ENCODE assay signal across 9 mouse cellular contexts in genomic region chr11:63969205-63969910, GRCm38 (mm10). TPM values are rescaled to one million over a fixed set of nuclear protein-coding genes. Genes with fewer than 3 reads are reported as not detected.
A peak's percentile ranks its signal among the peaks of the same experiment; 100 is the strongest.
DNase-seq lines count a peak whose midpoint lies in the region; ATAC-seq and TF ChIP-seq lines count a peak whose summit lies in the region.
"Had no signal": no experiment of that assay in that cellular context is flagged by ENCODE, and none has a peak within 500 bp of the region (broad histone marks: within the 10 kb centered on the region; RNA-seq: fewer than 3 reads in every experiment).

No protein-coding gene starts in this region.

- no peaks in the 10 kb centered on the region for H3K27me3 ChIP-seq in hindbrain, postnatal 0 days (ENCODE audit: insufficient read depth, low read length)
- H3K27me3 ChIP-seq: embryonic facial prominence, embryonic 15.5 days had no signal

- no peak overlapping the region for H3K4me2 ChIP-seq in hindbrain, postnatal 0 days (ENCODE audit: low read depth, low read length)
- H3K4me2 ChIP-seq: embryonic facial prominence, embryonic 15.5 days had no signal

- TF ChIP-seq CTCF in hindbrain, postnatal 0 days (IDR thresholded peaks at IDR 0.05; ENCODE audit: low read depth), result no peak

- WGBS in hindbrain, postnatal 0 days, result 35% methylated on average over 11 of the region's 11 CpGs

- H3K36me3 ChIP-seq in hindbrain, postnatal 0 days (ENCODE audit: insufficient read depth, low read length), result no peaks in the 10 kb centered on the region; the same call in 1 of the 2 replicates

- H3K27ac ChIP-seq in hindbrain, postnatal 0 days, result no peak overlapping the region; the same call in 1 of the 2 replicates
- H3K27ac ChIP-seq: embryonic facial prominence, embryonic 15.5 days had no signal

- peak; percentile 39; the same call in 1 of the 2 replicates for ATAC-seq in hindbrain, postnatal 0 days
- ATAC-seq in megakaryocyte-erythroid progenitor cell, adult 5-6 weeks (replicated peaks; ENCODE audit: low FRiP score, low TSS enrichment, poor library complexity, severe bottlenecking), result peak; percentile 65
- ATAC-seq: intestine, embryonic 16.5 days had no signal

- no peak overlapping the region for H3K4me3 ChIP-seq in hindbrain, postnatal 0 days (ENCODE audit: low read length)
- H3K4me3 ChIP-seq: embryonic facial prominence, embryonic 15.5 days had no signal

- peak; percentile 9 for DNase-seq in 416B (ENCODE audit: low read depth)
- DNase-seq in adipocyte (ENCODE audit: low spot score), result peak; percentile 66
- peak; percentile 58 for DNase-seq in hindbrain, postnatal 0 days (ENCODE audit: low spot score)
- DNase-seq in gastrocnemius, postnatal 10 days, result no peak
- DNase-seq in thymus, adult 18-20 months, result no peak
- DNase-seq in cerebellum, postnatal 4 days (ENCODE audit: low spot score in 2 of 2), result no peak

- 0 out of 2 replicates have a peak, but pooled peaks cover 3% of the 10 kb centered on the region for H3K4me1 ChIP-seq in hindbrain, postnatal 0 days (ENCODE audit: insufficient read depth, low read length)

- H3K9me3 ChIP-seq in hindbrain, postnatal 0 days (ENCODE audit: low read length), result no peaks in the 10 kb centered on the region
- H3K9me3 ChIP-seq: embryonic facial prominence, embryonic 15.5 days had no signal

- no peak overlapping the region for H3K9ac ChIP-seq in hindbrain, postnatal 0 days (replicated peaks; ENCODE audit: low read length)
- H3K9ac ChIP-seq: embryonic facial prominence, embryonic 15.5 days had no signal

RNA-seq across cellular contexts. Expression of gene Hs3st3b1, which starts 47.3 kb away (rescaled TPM):
- total RNA-seq in hindbrain, postnatal 0 days (2014; rRNA removed), result 12.4 and 13.3 TPM in 2 replicates
- polyA plus RNA-seq in hindbrain, postnatal 0 days (2015; fragmentation: Nextera tagmentation; extraction: Ambion mirVana), result 2.6 and 2.8 TPM in 2 replicates
- total RNA-seq in megakaryocyte-erythroid progenitor cell, adult 5-6 weeks (2014; fragmentation: Nextera tagmentation), result 0.22 TPM in 1 of 2 replicates, not detected in the other
- total RNA-seq in megakaryocyte-erythroid progenitor cell, adult 5-6 weeks (2017), result 0.19 and 0.80 TPM in 2 replicates
- under 1 TPM; 0.59 to 0.90 TPM for total RNA-seq in gastrocnemius, postnatal 10 days (2021)

Comparison
In these comparisons a context has a peak if more than half of its experiments do, and no peak if none do; other contexts are left out.
1. DNase-seq: peak in 416B (single experiment), adipocyte (single experiment) and hindbrain, postnatal 0 days (single experiment); none in gastrocnemius, postnatal 10 days (single experiment), thymus, adult 18-20 months (0 of 2) and cerebellum, postnatal 4 days (0 of 2).